Mouse (Mus musculus): ENCODE results near the gene Setd2. TPM values are rescaled to one million over a fixed set of nuclear protein-coding genes. Genes with fewer than 3 reads are reported as not detected.
A peak's percentile ranks its signal among the peaks of the same experiment; 100 is the strongest.

Gene Setd2
- 33.8 and 36.2 TPM in 2 replicates for polyA plus RNA-seq (2015; fragmentation: Nextera tagmentation; extraction: Ambion mirVana)

- Histone ChIP-seq H3K9me3 (replicated peaks) (no peaks in the 10 kb centered on the region), H3K27ac (peak within 1 kb of the TSS; percentile 100), H3K4me2 (peak within 1 kb of the TSS; percentile 66), H3K36me3 (peaks cover 12% of the 10 kb centered on the region), H3K27me3 (no peaks in the 10 kb centered on the region), H3K4me1 (peaks cover 27% of the 10 kb centered on the region), H3K9ac (peak within 1 kb of the TSS; percentile 97), H3K4me3 (replicated peaks) (peak within 1 kb of the TSS; percentile 100)
- ATAC-seq (replicated peaks; ENCODE audit: low FRiP score), result peak; percentile 61
- WGBS, result under 1% methylated on average over 93 of the region's 109 CpGs
Measured at GRCm38 (mm10) chr9:110532538-110533291, at the start of gene Setd2. Gene Setd2 (plus strand): TSS chr9:110532597.

- Histone ChIP-seq H3K4me3 (replicated peaks) (no peak overlapping the region), H3K27me3 (no peaks in the 10 kb centered on the region), H3K27ac (no peak overlapping the region), H3K36me3 (no peaks in the 10 kb centered on the region), H3K9me3 (replicated peaks) (peaks cover 5% of the 10 kb centered on the region), H3K4me1 (no peaks in the 10 kb centered on the region), H3K4me2 (no peak overlapping the region), H3K9ac (no peak overlapping the region)
- 48% methylated on average over 4 of the region's 4 CpGs for WGBS
- ATAC-seq (replicated peaks; ENCODE audit: low FRiP score), result no peak
Measured at GRCm38 (mm10) chr9:110488841-110489240, 43.6 kb upstream of the Setd2 start.

- Histone ChIP-seq H3K36me3 (no peaks in the 10 kb centered on the region), H3K9me3 (replicated peaks) (peaks cover 5% of the 10 kb centered on the region), H3K27me3 (no peaks in the 10 kb centered on the region), H3K4me2 (no peak overlapping the region), H3K27ac (no peak overlapping the region), H3K4me1 (no peaks in the 10 kb centered on the region), H3K4me3 (replicated peaks) (no peak overlapping the region), H3K9ac (no peak overlapping the region)
- ATAC-seq (replicated peaks; ENCODE audit: low FRiP score), result no peak
- 61% methylated on average over 5 of the region's 5 CpGs for WGBS
Measured at GRCm38 (mm10) chr9:110490913-110491312, 41.5 kb upstream of the Setd2 start.

GRCm38 (mm10) chr9:110525737-110526136 is 6.7 kb upstream of the Setd2 start:
- H3K4me3 ChIP-seq (replicated peaks), result no peak overlapping the region
- no peak for ATAC-seq (replicated peaks; ENCODE audit: low FRiP score)
- no peak overlapping the region for H3K27ac ChIP-seq
- no peaks in the 10 kb centered on the region for H3K36me3 ChIP-seq
- no peaks in the 10 kb centered on the region for H3K4me1 ChIP-seq
- no peaks in the 10 kb centered on the region for H3K9me3 ChIP-seq (replicated peaks)
- H3K27me3 ChIP-seq, result no peaks in the 10 kb centered on the region
- 67% methylated on average over 2 of the region's 2 CpGs for WGBS
- H3K9ac ChIP-seq, result no peak overlapping the region
- H3K4me2 ChIP-seq, result no peak overlapping the region

- Histone ChIP-seq H3K4me1 (peaks cover 10% of the 10 kb centered on the region), H3K27me3 (no peaks in the 10 kb centered on the region), H3K9ac (no peak overlapping the region), H3K36me3 (no peaks in the 10 kb centered on the region), H3K27ac (no peak overlapping the region), H3K9me3 (replicated peaks) (no peaks in the 10 kb centered on the region), H3K4me3 (replicated peaks) (no peak overlapping the region), H3K4me2 (no peak overlapping the region)
- no peak for ATAC-seq (replicated peaks; ENCODE audit: low FRiP score)
- WGBS, result 51% methylated on average over 9 of the region's 9 CpGs
Measured at GRCm38 (mm10) chr9:110529002-110529737, 3.2 kb upstream of the Setd2 start.

GRCm38 (mm10) chr9:110530650-110531049 is 1.7 kb upstream of the Setd2 start:
- Histone ChIP-seq H3K4me3 (replicated peaks) (no peak overlapping the region), H3K9me3 (replicated peaks) (no peaks in the 10 kb centered on the region), H3K4me2 (no peak overlapping the region), H3K27ac (no peak overlapping the region), H3K9ac (no peak overlapping the region), H3K4me1 (peaks cover 23% of the 10 kb centered on the region), H3K27me3 (no peaks in the 10 kb centered on the region), H3K36me3 (no peaks in the 10 kb centered on the region)
- ATAC-seq (replicated peaks; ENCODE audit: low FRiP score), result no peak
- 60% methylated on average over 3 of the region's 3 CpGs for WGBS

GRCm38 (mm10) chr9:110531151-110531791 is 1.1 kb upstream of the Setd2 start:
- Histone ChIP-seq H3K4me1 (peaks cover 27% of the 10 kb centered on the region), H3K27me3 (no peaks in the 10 kb centered on the region), H3K27ac (peak overlapping the region; percentile 100), H3K9me3 (replicated peaks) (no peaks in the 10 kb centered on the region), H3K4me2 (peak overlapping the region; percentile 66), H3K4me3 (replicated peaks) (peak overlapping the region; percentile 100), H3K36me3 (peaks cover 3% of the 10 kb centered on the region; the same call in 1 of the 2 replicates), H3K9ac (peak overlapping the region; percentile 83)
- 27% methylated on average over 6 of the region's 6 CpGs for WGBS
- ATAC-seq (replicated peaks; ENCODE audit: low FRiP score), result no peak

GRCm38 (mm10) chr9:110531914-110532489 is 395 bp upstream of the Setd2 start:
- WGBS, result under 1% methylated on average over 47 of the region's 53 CpGs
- peaks cover 27% of the 10 kb centered on the region for H3K4me1 ChIP-seq
- peak; percentile 100 for ATAC-seq (replicated peaks; ENCODE audit: low FRiP score)

GRCm38 (mm10) chr9:110533645-110534044 is 1.2 kb downstream of the Setd2 start:
- Histone ChIP-seq H3K4me2 (peak overlapping the region; percentile 66), H3K4me3 (replicated peaks) (peak overlapping the region; percentile 100), H3K36me3 (peaks cover 12% of the 10 kb centered on the region), H3K4me1 (peaks cover 27% of the 10 kb centered on the region), H3K27ac (0 out of 2 replicates have a peak overlapping the region, but pooled peaks have one; percentile 100), H3K9ac (peak overlapping the region; percentile 97), H3K27me3 (no peaks in the 10 kb centered on the region), H3K9me3 (replicated peaks) (no peaks in the 10 kb centered on the region)
- no peak for ATAC-seq (replicated peaks; ENCODE audit: low FRiP score)
- WGBS, result 24% methylated on average over 5 of the region's 5 CpGs

More at GRCm38 (mm10) chr9:110531914-110532489, 395 bp upstream of the Setd2 start:
- H3K4me2 ChIP-seq, result peak overlapping the region; percentile 66
- H3K36me3 ChIP-seq, result peaks cover 8% of the 10 kb centered on the region; the same call in 1 of the 2 replicates
- peak overlapping the region; percentile 97 for H3K9ac ChIP-seq
- peak overlapping the region; percentile 100 for H3K4me3 ChIP-seq (replicated peaks)
- H3K9me3 ChIP-seq (replicated peaks), result no peaks in the 10 kb centered on the region
- no peaks in the 10 kb centered on the region for H3K27me3 ChIP-seq
- peak overlapping the region; percentile 100 for H3K27ac ChIP-seq

GRCm38 (mm10) chr9:110535114-110535513 is 2.7 kb downstream of the Setd2 start:
- Histone ChIP-seq H3K4me1 (peaks cover 27% of the 10 kb centered on the region), H3K9me3 (replicated peaks) (no peaks in the 10 kb centered on the region), H3K27me3 (no peaks in the 10 kb centered on the region), H3K4me2 (peak overlapping the region; percentile 66; the same call in 1 of the 2 replicates), H3K36me3 (peaks cover 12% of the 10 kb centered on the region), H3K9ac (no peak overlapping the region), H3K27ac (no peak overlapping the region), H3K4me3 (replicated peaks) (no peak overlapping the region)
- 81% methylated on average over 2 of the region's 2 CpGs for WGBS
- ATAC-seq (replicated peaks; ENCODE audit: low FRiP score), result no peak

GRCm38 (mm10) chr9:110536636-110537035 is 4.2 kb downstream of the Setd2 start:
- no peak overlapping the region for H3K4me2 ChIP-seq

More at GRCm38 (mm10) chr9:110536636-110537035, 4.2 kb downstream of the Setd2 start:
- Histone ChIP-seq H3K9ac (no peak overlapping the region), H3K4me1 (peaks cover 25% of the 10 kb centered on the region), H3K27me3 (no peaks in the 10 kb centered on the region), H3K4me3 (replicated peaks) (no peak overlapping the region), H3K36me3 (peaks cover 12% of the 10 kb centered on the region), H3K9me3 (replicated peaks) (no peaks in the 10 kb centered on the region), H3K27ac (no peak overlapping the region)
- no peak for ATAC-seq (replicated peaks; ENCODE audit: low FRiP score)
- 91% methylated on average over 2 of the region's 2 CpGs for WGBS
